Mouse (Mus musculus): ENCODE measurements around the gene Gm2174. TPM values are rescaled to one million over a fixed set of nuclear protein-coding genes. Genes with fewer than 3 reads are reported as not detected.

Gene Gm2174
- not detected for polyA plus RNA-seq (2014; fragmentation: Illumina TruSeq; extraction: RNeasy Lipid Tissue Mini Kit (QIAGEN cat#74804); ENCODE audit: low read depth, low replicate concordance)

GRCm38 (mm10) chrX:56447524-56448015 lies at the start of gene Gm2174:
Gene Gm2174 (plus strand): TSS chrX:56447965.

GRCm38 (mm10) chrX:56454671-56455371 lies 7.1 kb downstream of the Gm2174 start, which contains the start of gene Ints6l:
Gene Ints6l (plus strand): TSS chrX:56454857.

Other genes starting within 250 kb of the Gm2174 start
- not detected for gene Gm773, start 235.1 kb upstream of the Gm2174 start, polyA plus RNA-seq (2014; fragmentation: Illumina TruSeq; extraction: RNeasy Lipid Tissue Mini Kit (QIAGEN cat#74804); ENCODE audit: low read depth, low replicate concordance)
- 5.3 TPM for gene Zfp449, start 101.6 kb upstream of the Gm2174 start, polyA plus RNA-seq (2014; fragmentation: Illumina TruSeq; extraction: RNeasy Lipid Tissue Mini Kit (QIAGEN cat#74804); ENCODE audit: low read depth, low replicate concordance)
- gene Smim10l2a, start 73.4 kb upstream of the Gm2174 start, polyA plus RNA-seq (2014; fragmentation: Illumina TruSeq; extraction: RNeasy Lipid Tissue Mini Kit (QIAGEN cat#74804); ENCODE audit: low read depth, low replicate concordance) = 0.37 TPM
- gene Ints6l, start 6.9 kb downstream of the Gm2174 start, polyA plus RNA-seq (2014; fragmentation: Illumina TruSeq; extraction: RNeasy Lipid Tissue Mini Kit (QIAGEN cat#74804); ENCODE audit: low read depth, low replicate concordance) = 21.3 TPM
- gene Gm10477, start 76.8 kb downstream of the Gm2174 start, polyA plus RNA-seq (2014; fragmentation: Illumina TruSeq; extraction: RNeasy Lipid Tissue Mini Kit (QIAGEN cat#74804); ENCODE audit: low read depth, low replicate concordance) = not detected
- not detected for gene Gm648, start 101.6 kb downstream of the Gm2174 start, polyA plus RNA-seq (2014; fragmentation: Illumina TruSeq; extraction: RNeasy Lipid Tissue Mini Kit (QIAGEN cat#74804); ENCODE audit: low read depth, low replicate concordance)
- gene Mmgt1, start 150.1 kb downstream of the Gm2174 start, polyA plus RNA-seq (2014; fragmentation: Illumina TruSeq; extraction: RNeasy Lipid Tissue Mini Kit (QIAGEN cat#74804); ENCODE audit: low read depth, low replicate concordance) = 36.9 TPM
- 20.9 TPM for gene Slc9a6, start 161.8 kb downstream of the Gm2174 start, polyA plus RNA-seq (2014; fragmentation: Illumina TruSeq; extraction: RNeasy Lipid Tissue Mini Kit (QIAGEN cat#74804); ENCODE audit: low read depth, low replicate concordance)